Mouse (Mus musculus) hindbrain, embryonic 10.5 days (tissue): ENCODE results near the gene Elmod2. TPM values are rescaled to one million over a fixed set of nuclear protein-coding genes. Genes with fewer than 3 reads are reported as not detected.

Experiments
- DNase-seq: peaks from one replicate; pipeline ENCODE4 v3.0.0-alpha.2; 2017; ENCODE audit warnings: low spot score
- H3K27ac ChIP-seq: fragments of 300-500 bp; sonication (generic); 2 replicates; pipeline ENCODE4 v1.5.1; 2016; ENCODE audit warnings: mild to moderate bottlenecking, moderate library complexity
- H3K27me3 ChIP-seq: fragments of 300-500 bp; sonication (generic); 2 replicates; pipeline ENCODE4 v1.6.1; 2016; ENCODE audit warnings: mild to moderate bottlenecking; ENCODE audit not compliant: poor library complexity, insufficient read depth, severe bottlenecking
- H3K36me3 ChIP-seq: fragments of 300-500 bp; sonication (generic); 2 replicates; pipeline ENCODE4 v1.6.1; 2016; ENCODE audit warnings: mild to moderate bottlenecking, moderate library complexity
- H3K4me1 ChIP-seq: fragments of 300-500 bp; sonication (generic); replicated peaks from 2 replicates; pipeline ENCODE4 v1.6.1; 2016; ENCODE audit warnings: mild to moderate bottlenecking
- H3K4me3 ChIP-seq: fragments of 300-500 bp; sonication (generic); 2 replicates; pipeline ENCODE4 v1.5.1; 2016; ENCODE audit warnings: mild to moderate bottlenecking, moderate library complexity
- H3K9me3 ChIP-seq: fragments of 300-500 bp; sonication (generic); 2 replicates; pipeline ENCODE4 v1.6.1; 2016; ENCODE audit warnings: mild to moderate bottlenecking, moderate library complexity
- WGBS: fragments of 180-500 bp; shearing (Covaris S2); methylation state at CpG from one replicate; pipeline ENCODE4 v1.1.7; 2016; 5-methylcytosine and 5-hydroxymethylcytosine counted together
- polyA plus RNA-seq: library from polyadenylated mRNA; unstranded; fragments of >200 nt; fragmentation: Nextera tagmentation; extraction: Ambion mirVana; gene quantifications from 2 replicates; pipeline ENCODE4 v1.2.1, GENCODE M21; 2016

The Elmod2 gene
- 15.6 and 21.0 TPM in 2 replicates for polyA plus RNA-seq

DNA sequence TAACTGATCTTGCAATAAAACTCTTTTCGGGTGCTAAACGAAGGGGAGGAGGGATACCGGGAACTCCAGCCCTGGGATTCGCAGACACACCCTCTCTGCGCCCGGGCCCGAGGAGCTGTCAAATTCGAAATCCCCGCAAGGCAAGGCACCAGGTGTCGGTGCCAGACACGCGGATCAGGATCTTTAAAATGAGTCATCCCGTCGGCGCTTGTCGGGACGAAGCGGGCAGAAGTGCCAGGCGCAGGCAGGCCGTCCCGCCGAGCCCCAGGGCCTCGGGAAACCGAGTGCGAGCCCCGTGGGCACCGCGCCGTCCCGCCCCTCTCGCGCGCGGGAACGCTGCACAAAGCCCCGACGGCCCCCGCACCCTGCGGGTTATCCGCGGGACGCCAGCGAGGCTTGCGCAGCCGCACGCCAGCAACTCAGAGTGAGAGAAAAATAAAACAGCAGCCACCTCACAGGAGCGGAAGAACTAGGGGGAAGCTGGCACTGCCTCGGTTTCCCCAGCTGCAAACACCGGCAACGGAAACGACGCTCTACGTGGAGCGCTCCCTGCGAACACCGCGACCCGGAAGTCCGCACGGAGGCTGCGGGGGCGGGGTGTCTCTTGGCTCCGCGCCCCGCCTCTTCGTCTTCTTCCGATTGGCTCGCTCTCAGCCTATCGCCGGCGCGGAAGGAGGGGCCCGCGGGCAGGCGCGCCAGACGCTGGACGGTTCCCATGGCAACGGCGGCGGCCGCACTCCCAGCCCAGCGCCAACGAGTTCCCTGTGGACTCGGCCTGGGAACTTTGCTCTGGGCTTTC, at the start of gene Elmod2:
Elmod2 (minus strand) TSS at position 588 of the 799 bp plus-strand sequence.
- no peaks in the 10 kb centered on the region for H3K9me3 ChIP-seq
- H3K4me3 ChIP-seq, result peak within 1 kb of the TSS; percentile 87
- H3K27ac ChIP-seq, result peak within 1 kb of the TSS; percentile 93
- DNase-seq, result peak; percentile 96
- under 1% methylated on average over 85 of the region's 85 CpGs for WGBS
- peaks cover 14% of the 10 kb centered on the region for H3K4me1 ChIP-seq
- H3K27me3 ChIP-seq, result peaks cover 10% of the 10 kb centered on the region
- peaks cover 26% of the 10 kb centered on the region for H3K36me3 ChIP-seq

DNA sequence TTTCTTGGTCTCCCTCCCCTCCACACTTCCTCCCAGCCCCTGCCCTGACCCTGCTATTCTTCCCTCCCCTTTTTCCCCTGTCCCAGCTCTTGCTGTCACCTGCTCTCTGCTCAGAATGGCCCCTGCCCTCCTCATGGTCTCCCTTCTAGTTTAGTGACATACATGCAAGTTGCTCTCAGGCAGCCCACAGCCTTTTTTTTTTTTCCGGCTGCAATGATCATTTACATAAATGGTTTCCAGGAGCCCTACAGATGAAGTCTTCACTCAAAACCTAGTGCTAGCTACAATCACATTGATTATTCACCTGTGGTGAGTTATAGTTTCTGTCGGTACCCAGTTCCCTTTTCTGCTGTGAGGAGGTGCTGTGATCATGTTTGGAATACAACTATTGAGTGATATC, 48.7 kb upstream of the Elmod2 start:
- no peak for DNase-seq
- no peak overlapping the region for H3K27ac ChIP-seq
- no peaks in the 10 kb centered on the region for H3K4me1 ChIP-seq
- H3K27me3 ChIP-seq, result no peaks in the 10 kb centered on the region
- 83% methylated on average over 2 of the region's 2 CpGs for WGBS
- no peaks in the 10 kb centered on the region for H3K9me3 ChIP-seq
- no peak overlapping the region for H3K4me3 ChIP-seq
- H3K36me3 ChIP-seq, result no peaks in the 10 kb centered on the region

DNA sequence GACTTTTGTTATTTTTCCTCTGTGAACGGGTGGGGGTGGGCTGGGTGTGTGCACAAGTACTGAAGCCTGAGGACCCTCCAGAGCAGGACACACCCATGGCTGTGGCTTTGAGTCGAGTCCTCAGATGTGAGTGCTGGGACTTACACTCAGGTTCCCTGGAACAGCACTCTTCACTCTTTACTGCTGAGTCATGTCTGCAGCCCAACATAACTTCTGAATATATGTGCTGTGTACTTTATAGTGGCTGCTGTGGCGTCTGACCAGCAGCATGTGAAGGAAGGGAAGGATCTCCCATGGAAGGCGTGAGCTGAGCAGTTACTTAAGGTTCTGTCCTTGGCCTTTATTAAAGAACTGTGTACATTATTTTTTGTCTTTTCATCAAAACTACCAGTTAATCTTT, 47.9 kb upstream of the Elmod2 start:
- no peak overlapping the region for H3K4me3 ChIP-seq
- 66% methylated on average over 4 of the region's 4 CpGs for WGBS
- no peaks in the 10 kb centered on the region for H3K27me3 ChIP-seq
- DNase-seq, result no peak
- H3K9me3 ChIP-seq, result no peaks in the 10 kb centered on the region
- H3K27ac ChIP-seq, result no peak overlapping the region
- H3K4me1 ChIP-seq, result no peaks in the 10 kb centered on the region
- no peaks in the 10 kb centered on the region for H3K36me3 ChIP-seq

DNA sequence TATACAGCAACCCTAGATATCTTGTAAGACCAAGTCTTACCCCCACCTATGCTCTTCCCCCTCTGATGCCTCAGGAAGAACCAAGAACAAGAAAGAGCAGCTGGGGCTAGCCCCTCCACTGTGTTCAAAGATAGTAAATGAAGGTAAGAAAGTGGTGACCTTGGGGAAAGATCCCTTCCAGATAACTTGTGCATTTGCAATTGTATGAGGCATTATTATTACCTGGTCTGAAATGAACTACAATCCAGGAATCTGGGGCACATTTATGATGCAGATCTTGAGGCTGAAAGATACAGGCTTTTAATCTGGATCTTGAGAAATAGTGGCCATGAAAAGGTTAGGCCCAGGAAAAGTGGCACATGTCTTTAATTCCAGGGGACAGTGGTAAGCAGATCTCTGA, 44.9 kb upstream of the Elmod2 start:
- no peak overlapping the region for H3K4me3 ChIP-seq
- DNase-seq, result no peak
- no peak overlapping the region for H3K27ac ChIP-seq
- H3K36me3 ChIP-seq, result no peaks in the 10 kb centered on the region
- H3K9me3 ChIP-seq, result no peaks in the 10 kb centered on the region
- no peaks in the 10 kb centered on the region for H3K27me3 ChIP-seq
- no peaks in the 10 kb centered on the region for H3K4me1 ChIP-seq

DNA sequence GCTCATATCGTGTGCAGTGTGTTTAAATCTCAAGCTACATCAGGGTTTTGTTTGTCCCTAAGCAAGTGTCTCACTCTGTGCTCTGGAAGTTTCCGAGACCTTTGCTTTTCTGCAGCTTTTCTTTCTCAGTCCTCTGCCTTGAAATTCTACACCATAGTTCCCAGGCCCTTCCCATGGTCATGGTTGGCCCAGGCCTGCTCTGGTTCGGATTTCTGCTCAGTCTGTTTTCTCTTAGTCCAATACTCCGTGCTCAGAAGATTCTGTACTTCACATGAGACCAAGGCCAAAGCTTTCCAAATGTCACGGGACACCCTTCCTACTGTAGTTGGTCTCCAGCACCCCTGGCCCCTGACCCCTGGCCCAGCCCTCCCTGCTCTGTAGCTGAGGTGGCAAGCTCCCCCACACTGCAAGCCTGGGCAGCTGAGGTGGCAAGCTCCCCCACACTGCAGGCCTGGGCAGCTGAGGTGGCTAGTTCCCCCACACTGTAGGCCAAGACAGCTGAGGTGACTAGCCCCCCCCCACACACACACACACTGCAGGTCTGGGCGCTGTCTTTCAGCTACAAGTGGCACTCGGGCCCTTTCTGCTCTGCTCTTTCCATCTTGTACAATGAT, 31.0 kb upstream of the Elmod2 start:
- Histone ChIP-seq H3K27me3 (no peaks in the 10 kb centered on the region), H3K27ac (no peak overlapping the region), H3K4me3 (no peak overlapping the region), H3K9me3 (no peaks in the 10 kb centered on the region), H3K36me3 (no peaks in the 10 kb centered on the region), H3K4me1 (peaks cover 6% of the 10 kb centered on the region; the same call in 1 of the 2 replicates)
- DNase-seq, result peak; percentile 5
- 65% methylated on average over 7 of the region's 7 CpGs for WGBS

DNA sequence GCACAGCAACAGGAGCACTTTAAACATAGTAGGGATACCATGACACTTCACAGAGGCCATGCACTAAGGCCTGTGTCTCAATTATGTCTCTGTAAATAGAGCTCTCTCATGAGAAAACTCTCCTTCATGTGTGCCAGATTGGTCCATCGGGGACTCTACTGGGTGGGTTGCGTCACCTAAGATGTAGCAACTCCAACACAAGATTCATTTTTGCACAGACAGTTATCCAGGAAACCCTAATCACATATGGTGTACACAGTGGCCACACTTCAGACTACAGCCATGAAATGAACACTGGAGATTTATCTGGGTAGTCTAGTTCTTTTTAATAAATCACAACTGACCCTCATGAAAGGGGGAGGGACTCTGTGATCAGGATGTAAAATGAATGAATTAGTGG, 19.0 kb upstream of the Elmod2 start:
- Histone ChIP-seq H3K36me3 (no peaks in the 10 kb centered on the region), H3K9me3 (no peaks in the 10 kb centered on the region), H3K27me3 (no peaks in the 10 kb centered on the region), H3K27ac (no peak overlapping the region), H3K4me1 (no peaks in the 10 kb centered on the region), H3K4me3 (no peak overlapping the region)
- DNase-seq, result no peak
- WGBS, result 92% methylated on average over 2 of the region's 2 CpGs

DNA sequence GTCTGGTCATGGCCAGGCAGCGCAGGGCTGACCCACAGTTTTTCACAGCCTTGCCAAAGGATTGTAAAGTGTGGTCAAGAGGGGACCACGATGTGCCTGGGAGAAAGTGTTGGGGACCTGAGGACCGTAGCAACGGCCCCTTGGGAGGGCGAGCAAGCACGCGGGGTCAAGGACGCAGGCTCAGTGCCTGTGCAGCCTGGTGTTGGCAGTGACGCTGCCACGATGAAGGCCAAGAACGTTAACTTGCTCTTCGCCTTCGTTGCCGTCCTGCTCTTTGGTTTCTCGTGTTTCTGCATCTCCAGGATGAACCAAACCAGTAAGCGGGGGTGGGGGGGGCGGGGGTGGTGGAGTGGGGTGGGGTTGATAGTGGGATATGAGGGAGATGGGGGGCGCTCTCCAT, 16.0 kb upstream of the Elmod2 start, which contains the start of gene Mgat4d:
Mgat4d (plus strand) TSS at position 209 of the 400 bp plus-strand sequence.
- DNase-seq, result no peak
- Histone ChIP-seq H3K4me3 (no peak within 1 kb of the TSS), H3K9me3 (no peaks in the 10 kb centered on the region), H3K27me3 (no peaks in the 10 kb centered on the region), H3K27ac (no peak within 1 kb of the TSS), H3K36me3 (no peaks in the 10 kb centered on the region), H3K4me1 (no peaks in the 10 kb centered on the region)
- WGBS, result 78% methylated on average over 18 of the region's 18 CpGs

DNA sequence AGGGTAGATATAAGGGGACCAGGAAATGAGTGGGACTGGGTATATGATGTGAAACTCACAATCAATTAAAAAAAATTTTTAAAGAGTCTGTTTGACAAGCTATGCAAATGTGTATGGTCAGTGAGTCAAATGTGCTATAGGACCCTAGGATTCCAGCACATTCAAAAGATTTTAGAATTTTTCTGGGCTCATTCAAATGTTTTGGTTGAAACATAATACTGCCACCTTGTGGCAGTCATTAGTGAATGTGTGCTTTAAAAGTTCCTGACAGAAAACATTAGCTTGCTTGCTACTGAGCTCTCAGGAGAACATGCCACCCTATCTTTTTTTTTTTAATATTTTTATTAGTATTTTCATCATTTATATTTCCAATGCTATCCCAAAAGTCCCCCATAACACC, 10.4 kb upstream of the Elmod2 start:
- Histone ChIP-seq H3K36me3 (no peaks in the 10 kb centered on the region), H3K27ac (no peak overlapping the region), H3K9me3 (0 out of 2 replicates have a peak, but pooled peaks cover 5% of the 10 kb centered on the region), H3K4me3 (no peak overlapping the region), H3K4me1 (no peaks in the 10 kb centered on the region), H3K27me3 (no peaks in the 10 kb centered on the region)
- no peak for DNase-seq

DNA sequence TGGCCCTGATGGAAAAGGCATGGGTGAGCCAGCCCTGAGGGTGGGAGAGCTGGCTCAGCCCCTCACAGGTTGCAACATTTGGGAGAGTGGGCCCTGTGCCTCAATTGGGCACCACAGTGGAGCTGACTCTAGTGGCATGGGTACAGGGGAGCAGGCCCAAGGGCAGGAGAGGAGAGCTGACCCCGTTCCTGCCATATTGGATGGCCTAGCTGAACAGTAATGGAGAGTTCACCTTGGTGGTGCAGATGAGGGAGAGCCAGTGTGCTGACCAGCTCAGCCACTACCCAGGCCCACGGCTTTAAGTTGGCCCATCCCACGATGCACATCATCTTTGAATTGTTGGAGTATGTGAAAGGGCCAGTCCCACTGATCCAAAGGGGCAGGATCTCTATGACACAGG, 9.8 kb upstream of the Elmod2 start:
- H3K4me1 ChIP-seq, result no peaks in the 10 kb centered on the region
- DNase-seq, result no peak
- H3K9me3 ChIP-seq, result 0 out of 2 replicates have a peak, but pooled peaks cover 5% of the 10 kb centered on the region
- H3K27me3 ChIP-seq, result no peaks in the 10 kb centered on the region
- H3K4me3 ChIP-seq, result no peak overlapping the region
- 82% methylated on average over 3 of the region's 3 CpGs for WGBS
- no peak overlapping the region for H3K27ac ChIP-seq
- H3K36me3 ChIP-seq, result no peaks in the 10 kb centered on the region

DNA sequence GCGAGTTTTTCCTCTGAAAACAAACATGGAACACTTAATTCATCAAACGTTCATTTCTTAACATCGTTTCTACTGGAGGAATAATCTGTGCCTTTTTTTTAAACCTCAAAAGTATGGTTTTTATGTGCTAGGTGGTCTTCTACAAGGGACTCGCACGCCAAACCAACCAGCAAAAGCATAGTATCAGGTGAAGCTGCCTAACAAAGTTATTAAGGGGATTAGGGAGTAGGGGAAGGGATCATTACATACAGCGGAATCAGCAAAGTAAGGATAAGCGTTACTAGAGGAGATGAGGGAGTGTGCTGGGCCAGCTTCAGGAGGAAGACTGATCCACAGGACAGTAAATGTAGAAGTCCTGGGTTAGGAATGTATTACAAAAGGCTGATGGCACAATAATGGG, 578 bp upstream of the Elmod2 start:
- Histone ChIP-seq H3K4me3 (peak overlapping the region; percentile 87), H3K4me1 (peaks cover 14% of the 10 kb centered on the region), H3K36me3 (peaks cover 18% of the 10 kb centered on the region), H3K27me3 (peaks cover 10% of the 10 kb centered on the region), H3K9me3 (no peaks in the 10 kb centered on the region), H3K27ac (peak overlapping the region; percentile 93)
- no peak for DNase-seq
- 9% methylated on average over 7 of the region's 7 CpGs for WGBS

DNA sequence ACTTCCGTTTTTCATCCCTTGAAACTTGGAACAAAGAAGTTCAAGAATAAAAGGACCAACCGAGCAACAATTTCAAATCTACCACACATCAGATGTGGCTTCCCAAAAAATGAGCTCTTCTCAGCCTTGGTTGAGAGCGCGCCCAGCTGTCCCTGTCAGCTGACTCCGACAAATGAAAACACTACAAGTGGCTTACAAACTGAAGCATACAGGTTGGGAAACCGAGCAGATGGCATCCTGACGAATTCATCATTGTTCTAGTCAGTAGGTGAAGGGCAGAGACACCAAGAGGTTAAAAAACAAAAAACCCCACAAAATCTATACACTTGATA, 753 bp downstream of the Elmod2 start:
- peak; percentile 38 for DNase-seq
- 10% methylated on average over 7 of the region's 7 CpGs for WGBS
- Histone ChIP-seq H3K27ac (peak overlapping the region; percentile 93), H3K27me3 (peaks cover 10% of the 10 kb centered on the region), H3K36me3 (peaks cover 31% of the 10 kb centered on the region), H3K4me1 (peaks cover 14% of the 10 kb centered on the region), H3K4me3 (peak overlapping the region; percentile 87), H3K9me3 (no peaks in the 10 kb centered on the region)

DNA sequence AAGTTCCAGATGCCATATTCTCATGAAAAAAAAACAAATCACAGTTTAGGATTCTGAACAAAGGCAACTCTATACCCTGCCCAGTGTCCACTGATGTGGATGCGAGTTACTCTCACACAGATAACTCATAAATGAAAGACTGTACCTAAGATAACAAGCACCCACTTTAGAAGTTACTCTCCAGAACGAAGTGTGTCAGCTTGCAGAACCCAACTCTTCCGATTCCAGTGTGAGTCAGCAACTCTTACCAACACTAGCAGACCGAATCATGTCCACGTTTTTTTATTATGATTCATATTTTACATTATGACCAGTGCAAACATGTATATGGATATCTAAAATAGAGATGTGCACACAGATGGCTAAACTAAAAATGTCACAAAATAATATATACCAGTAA, 4.4 kb downstream of the Elmod2 start:
- H3K4me3 ChIP-seq, result no peak overlapping the region
- no peaks in the 10 kb centered on the region for H3K27me3 ChIP-seq
- H3K9me3 ChIP-seq, result no peaks in the 10 kb centered on the region
- H3K36me3 ChIP-seq, result peaks cover 44% of the 10 kb centered on the region
- H3K4me1 ChIP-seq, result peaks cover 12% of the 10 kb centered on the region
- no peak overlapping the region for H3K27ac ChIP-seq
- DNase-seq, result no peak
- 94% methylated on average over 5 of the region's 5 CpGs for WGBS

DNA sequence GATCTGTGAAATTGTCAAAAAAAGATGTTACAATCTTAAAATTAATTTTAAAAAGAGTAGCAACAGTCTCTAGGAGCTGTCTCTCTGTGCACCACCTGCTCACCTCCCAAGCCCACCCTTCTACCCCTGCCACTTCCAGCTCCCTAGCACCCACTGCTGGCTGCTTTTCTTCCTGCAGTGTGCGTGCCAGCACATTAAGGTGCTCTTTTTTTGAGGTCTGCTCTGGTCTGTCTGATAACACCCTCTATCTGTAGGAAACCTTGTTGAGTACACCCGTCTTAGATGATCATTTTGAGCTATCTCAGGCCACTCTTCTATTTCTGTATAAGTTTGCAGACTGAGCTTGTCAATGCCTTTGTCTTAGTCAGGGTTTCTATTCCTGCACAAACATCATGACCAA, 9.2 kb downstream of the Elmod2 start:
- Histone ChIP-seq H3K4me1 (peaks cover 7% of the 10 kb centered on the region), H3K4me3 (no peak overlapping the region), H3K27ac (no peak overlapping the region), H3K36me3 (peaks cover 72% of the 10 kb centered on the region), H3K27me3 (no peaks in the 10 kb centered on the region), H3K9me3 (no peaks in the 10 kb centered on the region)
- WGBS, result 88% methylated on average over 2 of the region's 2 CpGs
- DNase-seq, result no peak
